Mouse (Mus musculus) heart, postnatal 0 days (tissue): ENCODE results near the gene Ttn. TPM values are rescaled to one million over a fixed set of nuclear protein-coding genes. Genes with fewer than 3 reads are reported as not detected.

Source experiments
- ATAC-seq: fragments of 200-750 bp; cut with Nextera tagmentation; 2 replicates; pipeline ENCODE4 v1.8.0; 2017; ENCODE audit warnings: low read depth, moderate number of reproducible peaks, moderate library complexity; ENCODE audit not compliant: insufficient read depth
- DNase-seq: peaks from one replicate; pipeline ENCODE4 v3.0.0-alpha.2; 2016; ENCODE audit warnings: low spot score
- H3K27ac ChIP-seq: fragments of 300-500 bp; sonication (generic); 2 replicates; pipeline ENCODE4 v1.5.1; 2014; ENCODE audit warnings: low read depth, mild to moderate bottlenecking
- H3K27me3 ChIP-seq: fragments of 300-500 bp; sonication (generic); 2 replicates; pipeline ENCODE4 v1.6.1; 2014; ENCODE audit warnings: low read length, mixed read lengths; ENCODE audit not compliant: control insufficient read depth, insufficient read depth
- H3K36me3 ChIP-seq: fragments of 300-500 bp; sonication (generic); replicated peaks from 2 replicates; pipeline ENCODE4 v1.6.1; 2014; ENCODE audit warnings: low read length, mixed read lengths; ENCODE audit not compliant: control insufficient read depth, insufficient read depth
- H3K4me1 ChIP-seq: fragments of 300-500 bp; sonication (generic); 2 replicates; pipeline ENCODE4 v1.6.1; 2014; ENCODE audit warnings: antibody characterized with exemption; ENCODE audit not compliant: control insufficient read depth, insufficient read depth
- H3K4me2 ChIP-seq: fragments of 300-500 bp; sonication (generic); 2 replicates; pipeline ENCODE4 v1.6.1; 2014; ENCODE audit warnings: low read depth, mild to moderate bottlenecking, low read length, moderate library complexity
- H3K4me3 ChIP-seq: fragments of 300-500 bp; sonication (generic); 2 replicates; pipeline ENCODE4 v1.5.1; 2014; ENCODE audit warnings: low read depth, low read length
- H3K9ac ChIP-seq: fragments of 300-500 bp; sonication (generic); replicated peaks from 2 replicates; pipeline ENCODE4 v1.6.1; 2014; ENCODE audit warnings: low read depth, low read length, mixed read lengths
- H3K9me3 ChIP-seq: fragments of 300-500 bp; sonication (generic); replicated peaks from 2 replicates; pipeline ENCODE4 v1.6.1; 2016; ENCODE audit warnings: low read length; ENCODE audit not compliant: control insufficient read depth
- CTCF ChIP-seq: IDR thresholded peaks from 2 replicates; pipeline ENCODE4 v1.5.1; 2016; ENCODE audit warnings: antibody characterized with exemption, control low read depth, low read depth
- EP300 ChIP-seq: IDR thresholded peaks from 2 replicates; pipeline ENCODE4 v1.6.1; 2016; ENCODE audit warnings: antibody characterized with exemption, low read depth
- WGBS: fragments of 180-500 bp; shearing (Covaris S2); extraction: QIAGEN DNeasy Blood & Tissue Kit; methylation state at CpG from one replicate; pipeline ENCODE4 v1.1.7; 2014; 5-methylcytosine and 5-hydroxymethylcytosine counted together
- polyA plus RNA-seq: library from polyadenylated mRNA; unstranded; fragments of >200 nt; fragmentation: Nextera tagmentation; extraction: Ambion mirVana; gene quantifications from 2 replicates; pipeline ENCODE4 v1.2.1, GENCODE M21; 2015
- total RNA-seq: library from RNA; depleted of rRNA; stranded (reverse); fragments of >200 nt; gene quantifications from 2 replicates; pipeline ENCODE4 v1.2.3, GENCODE M21; 2014; ENCODE audit warnings: low replicate concordance; rRNA removed

Gene Ttn
- total and polyA plus RNA-seq, 2 experiments from 2014 or later = 700 to 959 TPM

GRCm38 (mm10) chr2:76655982-76656381 is 326.4 kb downstream of the Ttn start:
- WGBS = 3% methylated on average over 1 of the region's 1 CpGs
- no peak for ATAC-seq
- no peaks in the 10 kb centered on the region for H3K9me3 ChIP-seq
- no peaks in the 10 kb centered on the region for H3K27me3 ChIP-seq
- TF ChIP-seq CTCF (peak; percentile 30; the same call in 1 of the 2 replicates), EP300 (no peak)
- H3K9ac ChIP-seq = no peak overlapping the region
- no peaks in the 10 kb centered on the region for H3K36me3 ChIP-seq
- no peaks in the 10 kb centered on the region for H3K4me1 ChIP-seq
- no peak overlapping the region for H3K4me2 ChIP-seq
- no peak for DNase-seq
- H3K4me3 ChIP-seq = no peak overlapping the region
- no peak overlapping the region for H3K27ac ChIP-seq

- DNase-seq = no peak
- no peak overlapping the region for H3K4me2 ChIP-seq
- H3K27me3 ChIP-seq = no peaks in the 10 kb centered on the region
- no peak for TF ChIP-seq CTCF
- TF ChIP-seq EP300 = no peak
- H3K27ac ChIP-seq = no peak overlapping the region
- no peak overlapping the region for H3K9ac ChIP-seq
- WGBS = 69% methylated on average over 3 of the region's 3 CpGs
- H3K36me3 ChIP-seq = no peaks in the 10 kb centered on the region
- no peaks in the 10 kb centered on the region for H3K9me3 ChIP-seq
- no peak for ATAC-seq
- H3K4me3 ChIP-seq = no peak overlapping the region
- H3K4me1 ChIP-seq = no peaks in the 10 kb centered on the region
These were observed 326.9 kb downstream of the Ttn start for GRCm38 (mm10) chr2:76655444-76655843.

GRCm38 (mm10) chr2:76654646-76655045 is 327.7 kb downstream of the Ttn start:
- H3K4me3 ChIP-seq = no peak overlapping the region
- H3K27ac ChIP-seq = no peak overlapping the region
- no peak for ATAC-seq
- TF ChIP-seq CTCF (no peak), EP300 (no peak)
- no peaks in the 10 kb centered on the region for H3K27me3 ChIP-seq
- no peak overlapping the region for H3K9ac ChIP-seq
- no peaks in the 10 kb centered on the region for H3K36me3 ChIP-seq
- H3K4me2 ChIP-seq = no peak overlapping the region
- WGBS = 78% methylated on average over 5 of the region's 5 CpGs
- no peaks in the 10 kb centered on the region for H3K4me1 ChIP-seq
- H3K9me3 ChIP-seq = no peaks in the 10 kb centered on the region
- DNase-seq = no peak

Other genes with a start within 250 kb of the Ttn start
- 162 and 219 TPM in 2 replicates for gene Ccdc141, start 188.1 kb upstream of the Ttn start, total RNA-seq
- 135 and 139 TPM in 2 replicates for gene Ccdc141, start 188.1 kb upstream of the Ttn start, polyA plus RNA-seq